Mouse (Mus musculus): ENCODE data around the gene Atf7ip2.

The Atf7ip2 gene

DNA sequence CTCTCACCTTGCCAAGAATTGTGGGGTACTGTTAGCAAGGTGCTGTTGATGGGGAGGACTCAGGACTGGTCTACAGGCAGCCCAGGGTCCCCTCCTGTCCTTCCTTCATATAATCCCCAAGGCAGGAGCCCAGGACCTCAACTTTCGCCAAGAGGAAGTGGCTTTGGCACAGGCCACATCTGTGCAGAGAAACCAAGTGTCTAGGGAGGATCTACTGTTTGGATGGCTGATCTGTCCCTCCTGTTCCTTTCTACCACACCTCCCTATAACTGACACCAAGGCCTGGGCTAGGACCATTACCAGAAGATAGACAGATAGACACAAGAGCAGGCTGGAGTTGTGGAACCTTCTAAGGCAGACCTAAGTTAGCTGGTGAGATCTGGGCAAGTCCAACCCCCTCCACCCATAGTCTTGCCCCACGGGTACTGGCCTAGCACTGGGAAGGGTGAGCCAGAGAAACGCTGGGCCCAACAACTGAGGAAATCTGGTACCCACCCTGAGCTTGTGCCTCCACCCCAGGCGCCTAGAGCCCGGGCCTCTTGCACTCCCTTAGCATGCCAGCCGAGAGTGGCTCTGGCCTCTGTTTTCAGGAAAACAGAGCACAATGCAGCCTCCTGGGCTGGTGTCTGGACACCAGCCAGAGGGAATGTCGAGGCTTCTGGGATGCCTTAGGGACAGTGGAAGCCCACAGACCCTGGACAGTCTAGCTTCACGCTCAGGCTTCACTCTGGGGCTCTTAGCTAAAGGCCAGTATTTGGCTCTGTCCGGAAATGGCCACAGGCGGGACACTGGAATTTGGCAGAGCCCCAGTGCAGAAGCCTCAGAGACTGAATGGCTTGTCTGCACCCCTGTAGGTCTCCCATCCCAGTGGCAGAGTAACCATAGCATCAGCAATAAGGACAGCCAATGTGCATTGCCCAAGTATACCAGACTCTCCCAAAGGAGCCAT lies 105.5 kb downstream of the Atf7ip2 start:
- no peak for DNase-seq

DNA sequence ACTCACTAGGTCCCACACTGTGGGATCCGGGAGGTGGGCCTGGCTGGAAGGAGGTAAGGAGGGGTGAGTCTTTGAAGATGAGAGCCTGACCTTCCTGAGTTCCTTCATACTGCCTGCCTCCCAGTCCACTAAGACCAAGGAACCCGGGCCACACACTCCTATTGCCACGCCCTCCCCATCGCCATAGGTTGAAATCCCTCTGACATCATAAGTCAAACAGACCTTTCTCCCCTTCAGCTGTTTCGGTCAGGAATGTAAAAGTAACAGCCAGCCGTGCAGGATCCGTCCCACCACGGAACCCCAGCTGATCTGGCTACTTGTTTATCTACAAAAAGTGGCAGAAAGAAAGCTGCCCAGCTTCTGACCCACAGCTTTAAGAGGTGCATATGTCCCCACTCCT lies 107.1 kb downstream of the Atf7ip2 start:
- no peak for DNase-seq

DNA sequence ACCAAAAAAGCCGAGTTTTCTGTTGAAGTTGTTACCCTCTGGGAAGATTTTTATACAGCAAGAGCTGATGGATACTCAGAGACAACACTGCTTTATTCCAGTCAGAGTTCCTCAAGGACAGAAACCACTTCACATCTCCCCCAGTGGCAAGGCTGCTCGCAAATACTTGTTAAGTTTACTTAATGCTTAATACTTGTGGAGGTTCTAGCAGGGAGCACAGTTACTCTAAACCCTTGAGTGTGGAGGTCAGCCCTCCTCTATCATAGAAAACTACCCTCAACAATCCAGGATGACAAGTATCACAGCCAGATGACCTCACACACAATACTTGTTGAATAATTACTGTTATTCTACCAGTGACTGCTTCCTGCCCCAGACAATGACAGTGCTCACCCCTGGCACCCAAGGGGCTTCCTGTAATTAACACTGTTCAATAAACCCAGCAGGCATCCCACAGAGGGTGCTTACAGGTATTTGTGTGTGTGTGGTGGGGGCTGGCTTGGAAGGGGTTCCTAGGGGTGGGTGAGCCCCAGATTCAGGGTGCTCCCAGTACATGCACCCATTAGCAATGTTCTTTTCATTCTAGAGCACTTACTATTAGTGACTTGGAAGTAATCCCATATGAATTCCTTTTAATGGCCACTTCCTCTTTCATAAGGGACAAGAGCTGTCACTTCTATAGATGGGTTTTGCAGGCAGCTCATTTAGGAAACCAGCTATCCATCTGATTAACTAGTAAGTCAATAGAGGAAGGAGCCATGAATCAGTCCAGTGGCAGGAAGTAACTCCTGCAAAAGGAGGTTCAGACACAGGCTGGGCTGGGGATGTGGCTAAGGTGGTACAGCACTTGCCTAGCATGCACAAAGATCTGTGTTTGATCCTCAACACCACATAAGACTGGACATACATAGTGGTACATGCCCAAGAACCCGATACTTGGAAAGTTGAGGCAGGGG lies 108.0 kb downstream of the Atf7ip2 start:
- DNase-seq = no peak

Measured in cerebellum, adult 8-10 months (tissue).